Mouse (Mus musculus) thymus, adult 2 months (tissue): Measurements from ENCODE around the gene B3galt4.
"Not testable (repeated sequence)": the region's sequence is repeated elsewhere in the genome, so short reads cannot be mapped to it uniquely, and the experiment has no call there.

Source experiments
- CTCF ChIP-seq: fragments of 200-500 bp; IDR thresholded peaks from 2 replicates; pipeline ENCODE4 v1.5.1; 2012; ENCODE audit warnings: mild to moderate bottlenecking, control low read depth, low read length, moderate library complexity, borderline replicate concordance; ENCODE audit not compliant: control insufficient read depth, poor library complexity, insufficient read depth; ENCODE audit errors: extremely low read depth
- POLR2A ChIP-seq: fragments of 200-500 bp; IDR thresholded peaks from 2 replicates; pipeline ENCODE4 v1.6.1; 2012; ENCODE audit warnings: mild to moderate bottlenecking, low read length, control low read depth, moderate library complexity; ENCODE audit not compliant: control insufficient read depth, poor library complexity, insufficient read depth; ENCODE audit errors: extremely low read depth

GRCm38 (mm10) chr17:33904835-33905234 is 46.5 kb downstream of the B3galt4 start, which contains the start of gene Platr17:
- TF ChIP-seq POLR2A, CTCF: not testable (repeated sequence)
